Mouse (Mus musculus) thymus, adult 2 months (tissue): ENCODE measurements at regions not wholly inside any gene's neighbourhood (a gene's known extent, or its start where the extent isn't known, plus 50 kb on each side); places are given as distances from the start of the nearest gene placed in this dataset.

Experiments used
- CTCF ChIP-seq: fragments of 200-500 bp; IDR thresholded peaks from 2 replicates; pipeline ENCODE4 v1.5.1; 2012; ENCODE audit warnings: mild to moderate bottlenecking, control low read depth, low read length, moderate library complexity, borderline replicate concordance; ENCODE audit not compliant: control insufficient read depth, poor library complexity, insufficient read depth; ENCODE audit errors: extremely low read depth
- POLR2A ChIP-seq: fragments of 200-500 bp; IDR thresholded peaks from 2 replicates; pipeline ENCODE4 v1.6.1; 2012; ENCODE audit warnings: mild to moderate bottlenecking, low read length, control low read depth, moderate library complexity; ENCODE audit not compliant: control insufficient read depth, poor library complexity, insufficient read depth; ENCODE audit errors: extremely low read depth

DNA sequence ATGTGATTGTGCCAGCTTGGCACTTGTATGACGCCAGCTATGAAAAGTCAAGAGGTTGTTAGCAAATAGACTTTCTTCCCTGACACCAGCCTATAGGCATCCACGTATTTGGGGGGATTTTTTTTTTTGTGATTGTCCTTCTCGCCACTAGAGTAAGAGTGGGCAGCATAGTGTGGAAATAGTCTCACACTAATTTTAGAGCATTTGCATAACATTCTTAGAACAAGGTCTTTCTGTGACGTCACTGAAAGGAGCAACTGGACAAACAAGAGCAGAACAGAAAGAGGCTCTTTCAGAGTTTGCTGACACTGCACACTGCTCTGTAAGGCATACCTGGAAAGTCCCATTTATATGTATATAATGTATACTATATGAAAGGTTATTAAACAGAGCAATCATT, 86.0 kb upstream of the Ado start:
- TF ChIP-seq POLR2A (no peak), CTCF (no peak)
